Mouse (Mus musculus) hindbrain, embryonic 16.5 days (tissue): ENCODE results near the gene Gm17387. TPM values are rescaled to one million over a fixed set of nuclear protein-coding genes. Genes with fewer than 3 reads are reported as not detected.

ENCODE experiments used
- ATAC-seq: fragments of 200-750 bp; cut with Nextera tagmentation; 2 replicates; pipeline ENCODE4 v1.8.0; 2017; ENCODE audit warnings: moderate TSS enrichment, moderate library complexity
- H3K27ac ChIP-seq: fragments of 300-500 bp; sonication (generic); 2 replicates; pipeline ENCODE4 v1.5.1; 2014; ENCODE audit warnings: low read depth, mild to moderate bottlenecking, control low read depth, low read length, moderate library complexity
- H3K27me3 ChIP-seq: fragments of 300-500 bp; sonication (generic); replicated peaks from 2 replicates; pipeline ENCODE4 v1.6.1; 2014; ENCODE audit warnings: low read length; ENCODE audit not compliant: control insufficient read depth, insufficient read depth
- H3K36me3 ChIP-seq: fragments of 300-500 bp; sonication (generic); 2 replicates; pipeline ENCODE4 v1.6.1; 2014; ENCODE audit warnings: mild to moderate bottlenecking, low read length, moderate library complexity, mixed read lengths; ENCODE audit not compliant: control insufficient read depth, insufficient read depth
- H3K4me1 ChIP-seq: fragments of 300-500 bp; sonication (generic); 2 replicates; pipeline ENCODE4 v1.6.1; 2014; ENCODE audit warnings: low read depth, low read length; ENCODE audit not compliant: control insufficient read depth, insufficient read depth
- H3K4me2 ChIP-seq: fragments of 300-500 bp; sonication (generic); 2 replicates; pipeline ENCODE4 v1.6.1; 2014; ENCODE audit warnings: mild to moderate bottlenecking, low read length, control low read depth, moderate library complexity
- H3K4me3 ChIP-seq: fragments of 300-500 bp; sonication (generic); 2 replicates; pipeline ENCODE4 v1.5.1; 2014; ENCODE audit warnings: mild to moderate bottlenecking, low read length, control low read depth, moderate library complexity
- H3K9ac ChIP-seq: fragments of 300-500 bp; sonication (generic); 2 replicates; pipeline ENCODE4 v1.6.1; 2014; ENCODE audit warnings: low read depth, mild to moderate bottlenecking, control low read depth, low read length, moderate library complexity
- H3K9me3 ChIP-seq: fragments of 300-500 bp; sonication (generic); 2 replicates; pipeline ENCODE4 v1.6.1; 2014; ENCODE audit warnings: mild to moderate bottlenecking, low read length, moderate library complexity; ENCODE audit not compliant: control insufficient read depth
- WGBS: fragments of 180-500 bp; shearing (Covaris S2); extraction: QIAGEN DNeasy Blood & Tissue Kit; methylation state at CpG from one replicate; pipeline ENCODE4 v1.1.7; 2014; 5-methylcytosine and 5-hydroxymethylcytosine counted together
- polyA plus RNA-seq: library from polyadenylated mRNA; unstranded; fragments of >200 nt; fragmentation: Nextera tagmentation; extraction: Ambion mirVana; gene quantifications from 2 replicates; pipeline ENCODE4 v1.2.1, GENCODE M21; 2015

Gene Gm17387
- polyA plus RNA-seq, 1 experiment from 2014 or later: not detected

DNA sequence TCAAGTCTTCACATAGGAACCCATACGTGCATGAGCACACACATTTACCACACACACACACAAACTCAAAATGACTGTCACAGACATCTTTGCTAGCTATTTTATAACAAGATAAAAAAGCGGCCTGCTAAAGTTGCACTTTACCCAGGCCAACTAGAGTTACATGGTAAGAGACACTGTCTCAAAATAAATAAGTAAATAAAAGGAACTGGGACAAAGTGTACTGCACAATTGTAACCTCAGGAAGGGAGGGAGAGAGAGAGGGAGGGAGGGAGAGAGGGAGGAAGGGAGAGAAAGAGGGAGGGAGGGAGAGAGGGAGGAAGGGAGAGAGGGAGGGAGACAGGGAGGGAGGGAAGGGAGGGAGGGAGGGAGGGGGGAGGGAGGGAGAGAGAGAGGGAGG, 23.5 kb downstream of the Gm17387 start:
- no peak for ATAC-seq
- no peaks in the 10 kb centered on the region for H3K9me3 ChIP-seq
- H3K4me3 ChIP-seq: no peak overlapping the region
- H3K4me1 ChIP-seq: peaks cover 4% of the 10 kb centered on the region
- H3K36me3 ChIP-seq: no peaks in the 10 kb centered on the region
- H3K9ac ChIP-seq: no peak overlapping the region
- H3K27me3 ChIP-seq: no peaks in the 10 kb centered on the region
- H3K27ac ChIP-seq: no peak overlapping the region
- H3K4me2 ChIP-seq: no peak overlapping the region
- 74% methylated on average over 2 of the region's 2 CpGs for WGBS

DNA sequence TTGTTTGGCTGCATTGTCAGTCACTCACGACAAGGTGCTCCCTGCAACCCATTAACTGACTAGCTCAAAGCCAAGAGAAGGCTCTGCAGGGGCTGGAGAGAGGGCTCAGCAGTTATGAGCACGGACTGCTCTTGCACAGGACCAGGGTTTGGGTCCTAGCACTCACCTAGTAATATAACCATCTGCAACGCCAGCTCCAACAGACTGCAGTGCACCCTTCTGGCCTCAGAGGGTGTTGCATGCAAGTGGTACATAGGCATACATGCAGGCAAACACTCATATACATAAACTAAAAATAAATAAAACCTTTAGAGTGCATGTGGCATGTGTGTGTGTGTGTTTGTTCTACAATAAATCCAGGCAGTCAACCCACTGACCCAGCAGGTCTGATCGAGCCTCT, 26.9 kb downstream of the Gm17387 start:
- Histone ChIP-seq H3K4me1 (peaks cover 4% of the 10 kb centered on the region), H3K27ac (no peak overlapping the region), H3K4me3 (no peak overlapping the region), H3K9ac (no peak overlapping the region), H3K27me3 (no peaks in the 10 kb centered on the region), H3K36me3 (no peaks in the 10 kb centered on the region), H3K4me2 (no peak overlapping the region), H3K9me3 (no peaks in the 10 kb centered on the region)
- WGBS: 88% methylated on average over 4 of the region's 4 CpGs
- no peak for ATAC-seq

DNA sequence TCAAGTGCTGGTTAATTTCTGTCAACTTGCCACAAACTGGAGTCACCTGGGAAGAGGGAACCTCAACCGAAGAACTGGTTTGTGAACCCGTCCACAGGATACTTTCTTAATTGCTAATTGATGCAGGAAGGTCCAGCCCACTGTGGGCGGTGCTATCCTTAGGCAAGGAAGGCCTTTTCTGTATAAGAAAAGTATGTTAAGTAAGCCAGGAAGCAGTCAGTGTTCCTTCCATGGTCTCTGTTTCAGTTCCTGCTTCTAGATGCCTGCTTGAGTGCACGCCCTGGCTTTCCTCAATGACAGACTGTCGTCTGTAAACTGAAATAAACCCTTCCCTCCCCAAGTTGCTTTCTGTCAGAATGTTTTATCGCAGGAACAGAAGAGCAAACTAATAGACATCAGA, 28.0 kb downstream of the Gm17387 start:
- H3K36me3 ChIP-seq: no peaks in the 10 kb centered on the region
- peaks cover 8% of the 10 kb centered on the region for H3K4me1 ChIP-seq
- H3K4me3 ChIP-seq: no peak overlapping the region
- H3K27ac ChIP-seq: no peak overlapping the region
- WGBS: 92% methylated on average over 6 of the region's 6 CpGs
- no peaks in the 10 kb centered on the region for H3K9me3 ChIP-seq
- ATAC-seq: no peak
- no peaks in the 10 kb centered on the region for H3K27me3 ChIP-seq
- H3K4me2 ChIP-seq: no peak overlapping the region
- no peak overlapping the region for H3K9ac ChIP-seq

DNA sequence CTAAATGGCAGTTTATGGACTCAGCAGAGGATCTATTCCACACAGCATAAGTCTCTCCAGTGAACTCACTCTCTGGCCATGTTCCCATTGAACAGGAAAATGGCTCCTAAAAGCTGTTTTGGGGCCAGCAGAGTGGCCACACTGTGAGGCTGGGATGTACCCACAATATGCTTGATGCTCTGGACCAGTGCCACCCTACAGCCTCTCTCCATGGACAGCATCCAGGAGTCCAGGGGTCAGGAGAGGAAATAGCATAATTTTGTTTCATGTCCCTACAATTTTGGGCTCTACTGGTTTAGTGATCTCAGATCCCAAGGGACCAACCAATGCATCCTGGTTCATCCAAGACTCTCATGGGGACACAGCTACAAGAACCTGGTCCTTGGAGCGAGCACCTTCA, 28.6 kb downstream of the Gm17387 start:
- ATAC-seq: no peak
- Histone ChIP-seq H3K9ac (no peak overlapping the region), H3K4me2 (no peak overlapping the region), H3K4me1 (peaks cover 13% of the 10 kb centered on the region), H3K9me3 (no peaks in the 10 kb centered on the region), H3K27ac (no peak overlapping the region), H3K27me3 (no peaks in the 10 kb centered on the region), H3K36me3 (no peaks in the 10 kb centered on the region), H3K4me3 (no peak overlapping the region)
- 89% methylated on average over 1 of the region's 1 CpGs for WGBS

DNA sequence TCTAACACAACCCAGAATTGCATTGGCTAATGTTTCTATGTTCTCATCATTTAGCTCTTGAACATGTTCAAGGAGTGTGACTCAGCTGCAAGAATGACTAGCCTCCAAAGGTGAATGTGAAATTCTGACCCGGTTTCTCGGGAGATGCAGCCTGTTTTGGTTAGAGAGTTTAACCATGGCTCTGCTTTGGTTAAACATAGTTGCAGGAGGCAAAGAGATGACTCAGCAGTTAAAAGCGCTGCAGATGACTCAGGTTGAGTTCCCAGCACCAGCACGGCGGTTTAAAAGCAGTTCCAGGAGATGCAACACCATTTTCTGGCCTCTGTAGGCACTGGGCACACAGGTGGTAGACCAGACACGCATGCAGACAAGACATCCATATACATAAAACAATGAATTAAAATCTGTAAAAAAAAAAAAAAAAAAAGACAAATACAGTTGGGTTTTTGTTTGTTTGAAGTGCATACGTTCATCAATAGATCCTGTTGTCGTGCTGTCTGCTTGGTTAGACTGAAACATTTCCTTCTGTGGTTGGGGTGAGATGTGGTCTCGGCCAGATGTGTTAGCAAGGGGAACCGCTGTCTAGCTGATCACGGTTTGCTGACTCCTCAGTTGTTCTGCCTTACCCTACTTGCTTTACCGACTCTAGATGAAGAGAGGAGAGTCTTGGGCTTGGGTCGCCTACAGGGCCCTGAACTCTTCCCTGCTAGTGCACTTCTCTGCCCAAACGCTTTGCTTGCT, 29.8 kb downstream of the Gm17387 start:
- Histone ChIP-seq H3K27me3 (no peaks in the 10 kb centered on the region), H3K36me3 (peaks cover under 1% of the 10 kb centered on the region; the same call in 1 of the 2 replicates), H3K9ac (no peak overlapping the region), H3K4me3 (no peak overlapping the region), H3K4me1 (peaks cover 18% of the 10 kb centered on the region), H3K27ac (no peak overlapping the region), H3K9me3 (no peaks in the 10 kb centered on the region), H3K4me2 (no peak overlapping the region)
- ATAC-seq: no peak
- WGBS: 94% methylated on average over 14 of the region's 14 CpGs

DNA sequence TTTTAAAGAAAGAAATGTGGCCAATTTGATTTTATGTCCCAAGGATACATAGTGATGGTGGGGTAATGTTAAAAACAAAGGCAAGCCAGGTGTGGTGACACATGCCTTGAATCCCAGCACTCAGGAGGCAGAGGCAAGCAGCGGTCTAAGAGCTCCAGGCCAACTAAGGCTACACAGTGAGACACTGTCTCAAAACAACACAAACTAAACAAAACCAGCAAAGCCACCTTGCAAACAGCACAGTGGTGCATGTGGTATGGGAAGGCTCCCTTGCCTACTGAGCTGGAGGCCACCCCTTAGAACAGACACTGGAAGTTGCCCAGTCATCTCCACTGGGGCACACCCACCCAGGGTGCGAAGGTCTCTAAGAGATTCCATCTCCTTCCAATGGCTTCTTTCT, 31.0 kb downstream of the Gm17387 start:
- Histone ChIP-seq H3K27me3 (no peaks in the 10 kb centered on the region), H3K9me3 (no peaks in the 10 kb centered on the region), H3K36me3 (peaks cover 11% of the 10 kb centered on the region), H3K4me1 (peaks cover 18% of the 10 kb centered on the region), H3K4me3 (peak overlapping the region; percentile 94), H3K4me2 (peak overlapping the region; percentile 84), H3K9ac (peak overlapping the region; percentile 99), H3K27ac (peak overlapping the region; percentile 91)
- peak; percentile 8; the same call in 1 of the 2 replicates for ATAC-seq
- 56% methylated on average over 2 of the region's 2 CpGs for WGBS

DNA sequence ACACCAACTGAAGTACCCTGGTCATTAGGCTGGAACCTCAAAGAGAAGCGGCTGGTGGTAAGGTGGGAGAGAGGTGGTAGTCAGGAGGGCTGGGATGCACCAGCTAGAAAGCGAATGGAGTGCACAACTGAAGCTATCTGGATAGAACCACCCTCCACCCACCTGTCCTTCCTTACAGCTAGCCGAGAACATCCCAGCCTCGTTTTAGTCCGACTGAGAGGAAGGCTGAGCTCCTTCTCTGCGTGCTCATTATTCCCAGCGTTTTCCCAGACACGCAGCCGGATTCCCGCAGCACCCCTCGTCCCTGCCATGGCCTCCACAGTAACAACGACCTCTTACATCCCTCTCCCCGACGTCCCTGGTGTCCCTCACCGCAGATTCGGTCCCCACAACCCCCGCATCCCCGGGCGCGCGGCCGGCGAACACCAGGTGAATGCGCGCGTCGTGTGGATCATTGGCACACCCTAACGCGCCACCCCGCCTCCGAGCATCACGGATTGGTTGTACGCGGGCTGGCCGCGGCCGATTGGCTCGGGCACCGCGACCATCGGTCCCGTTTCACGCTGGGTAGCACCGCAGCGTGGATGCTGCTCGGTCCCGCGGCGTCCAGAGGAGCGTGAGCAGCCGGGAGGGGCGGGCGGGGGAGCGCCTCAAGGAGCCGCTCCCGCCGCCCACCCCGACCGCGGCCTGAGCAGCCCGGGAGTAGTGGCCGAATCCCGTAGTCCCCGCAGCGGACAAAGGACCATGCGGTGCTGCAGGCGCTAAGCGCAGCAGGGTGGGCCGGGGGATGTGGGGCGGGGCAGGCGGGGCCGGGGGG, 31.7 kb downstream of the Gm17387 start, which contains the start of gene B4galnt4:
Gene B4galnt4, plus strand, starts transcription at position 679 of the 817 bp plus-strand sequence.
- Histone ChIP-seq H3K4me2 (peak within 1 kb of the TSS; percentile 84), H3K27ac (peak within 1 kb of the TSS; percentile 91), H3K27me3 (no peaks in the 10 kb centered on the region), H3K4me3 (peak within 1 kb of the TSS; percentile 94), H3K9me3 (no peaks in the 10 kb centered on the region), H3K9ac (peak within 1 kb of the TSS; percentile 99), H3K36me3 (peaks cover 17% of the 10 kb centered on the region), H3K4me1 (peaks cover 18% of the 10 kb centered on the region)
- peak; percentile 98 for ATAC-seq
- WGBS: under 1% methylated on average over 58 of the region's 72 CpGs

DNA sequence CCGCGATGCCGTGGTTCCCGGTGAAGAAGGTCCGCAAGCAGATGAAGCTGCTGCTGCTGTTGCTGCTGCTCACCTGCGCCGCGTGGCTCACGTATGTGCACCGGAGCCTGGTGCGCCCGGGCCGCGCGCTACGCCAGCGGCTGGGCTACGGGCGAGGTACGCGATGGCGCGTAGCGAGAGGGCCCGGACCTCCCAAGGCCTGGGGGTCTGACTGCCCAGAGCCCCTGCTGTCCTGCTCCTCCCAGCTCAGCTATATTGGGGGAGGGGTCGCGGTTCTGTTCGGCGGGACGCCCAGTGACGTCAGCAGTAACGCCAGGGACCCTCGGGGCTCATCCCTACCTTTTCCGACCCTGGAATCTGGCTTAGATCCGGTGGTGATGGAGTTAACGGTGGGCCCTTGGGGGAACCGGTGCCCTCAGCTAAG, 32.4 kb downstream of the Gm17387 start:
- WGBS: under 1% methylated on average over 37 of the region's 37 CpGs
- peaks cover 23% of the 10 kb centered on the region for H3K36me3 ChIP-seq
- peak; percentile 53 for ATAC-seq
- H3K27me3 ChIP-seq: no peaks in the 10 kb centered on the region
- H3K9me3 ChIP-seq: no peaks in the 10 kb centered on the region
- peak overlapping the region; percentile 91 for H3K27ac ChIP-seq
- H3K4me3 ChIP-seq: peak overlapping the region; percentile 94
- H3K9ac ChIP-seq: peak overlapping the region; percentile 99
- H3K4me1 ChIP-seq: peaks cover 18% of the 10 kb centered on the region
- peak overlapping the region; percentile 84 for H3K4me2 ChIP-seq

DNA sequence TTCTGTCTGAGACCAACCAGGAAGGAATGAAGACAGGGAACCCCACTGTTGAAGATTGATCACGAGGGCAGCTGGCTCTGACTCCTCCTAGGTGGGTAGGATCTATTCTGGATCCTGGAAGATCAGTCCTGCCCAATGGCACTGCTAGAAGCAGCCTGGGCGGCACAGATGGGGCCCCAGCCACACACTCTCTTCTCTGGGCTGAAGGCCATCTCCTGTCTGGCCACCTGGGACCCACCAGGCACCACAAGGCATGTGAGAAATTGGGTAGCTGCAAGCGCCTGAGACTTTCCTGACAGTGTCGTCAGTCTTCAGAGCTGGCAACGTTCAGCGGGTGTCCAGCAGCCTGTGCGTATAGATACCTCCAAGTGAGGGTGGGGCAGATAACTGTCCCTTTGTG, 33.6 kb downstream of the Gm17387 start:
- ATAC-seq: no peak
- peaks cover 18% of the 10 kb centered on the region for H3K4me1 ChIP-seq
- H3K9ac ChIP-seq: 0 out of 2 replicates have a peak overlapping the region, but pooled peaks have one; percentile 8
- peak overlapping the region; percentile 84 for H3K4me2 ChIP-seq
- peak overlapping the region; percentile 3; the same call in 1 of the 2 replicates for H3K4me3 ChIP-seq
- peaks cover 29% of the 10 kb centered on the region for H3K36me3 ChIP-seq
- H3K27ac ChIP-seq: no peak overlapping the region; the same call in 1 of the 2 replicates
- no peaks in the 10 kb centered on the region for H3K27me3 ChIP-seq
- 53% methylated on average over 7 of the region's 7 CpGs for WGBS
- no peaks in the 10 kb centered on the region for H3K9me3 ChIP-seq
